Mouse (Mus musculus) liver, adult 2 months (tissue): Measurements from ENCODE around the gene Zfp217. TPM values are rescaled to one million over a fixed set of nuclear protein-coding genes. Genes with fewer than 3 reads are reported as not detected.

Experiments
- DNase-seq: peaks from one replicate; pipeline ENCODE4 v3.0.0-alpha.2; 2011; ENCODE audit warnings: low read depth, low spot score; ENCODE audit errors: extremely low read depth
- H3K27ac ChIP-seq: fragments of 200-500 bp; replicated peaks from 2 replicates; pipeline ENCODE4 v1.5.1; 2012; ENCODE audit warnings: low read depth, mild to moderate bottlenecking, control low read depth, inconsistent platforms, low read length; ENCODE audit not compliant: insufficient read depth
- H3K27me3 ChIP-seq: fragments of 200-500 bp; 2 replicates; pipeline ENCODE4 v1.6.1; 2012; ENCODE audit warnings: mild to moderate bottlenecking, moderate library complexity, low read length, inconsistent platforms; ENCODE audit not compliant: control insufficient read depth, insufficient read depth
- H3K36me3 ChIP-seq: fragments of 200-500 bp; 2 replicates; pipeline ENCODE4 v1.6.1; 2012; ENCODE audit warnings: low read length, inconsistent platforms; ENCODE audit not compliant: control insufficient read depth, insufficient read depth
- H3K4me1 ChIP-seq: fragments of 200-500 bp; 2 replicates; pipeline ENCODE4 v1.6.1; 2011; ENCODE audit warnings: low read length; ENCODE audit not compliant: control insufficient read depth, insufficient read depth
- H3K4me3 ChIP-seq: fragments of 200-500 bp; 2 replicates; pipeline ENCODE4 v1.5.1; 2011; ENCODE audit warnings: low read depth, mild to moderate bottlenecking, control low read depth, low read length, moderate library complexity; ENCODE audit not compliant: insufficient read depth
- H3K79me2 ChIP-seq: fragments of 200-500 bp; 2 replicates; pipeline ENCODE4 v1.6.1; 2012; ENCODE audit warnings: inconsistent platforms, mild to moderate bottlenecking, low read length, moderate library complexity; ENCODE audit not compliant: control insufficient read depth, insufficient read depth
- H3K9ac ChIP-seq: fragments of 200-500 bp; 2 replicates; pipeline ENCODE4 v1.6.1; 2012; ENCODE audit warnings: low read depth, mild to moderate bottlenecking, control low read depth, inconsistent platforms, low read length
- CTCF ChIP-seq: fragments of 200-500 bp; IDR thresholded peaks from 2 replicates; pipeline ENCODE4 v1.5.1; 2011; ENCODE audit warnings: low read depth, low read length, control low read depth
- POLR2A ChIP-seq: fragments of 200-500 bp; IDR thresholded peaks from 2 replicates; pipeline ENCODE4 v1.6.1; 2011; ENCODE audit warnings: low read length, control low read depth; ENCODE audit not compliant: insufficient read depth; ENCODE audit errors: extremely low read depth
- WGBS: fragments of 180-500 bp; shearing (Covaris S2); methylation state at CpG from one replicate; pipeline ENCODE4 v1.1.7; 2018; 5-methylcytosine and 5-hydroxymethylcytosine counted together
- polyA plus RNA-seq: library from polyadenylated mRNA; depleted of rRNA; stranded (reverse); fragments of >200 nt; gene quantifications from 2 replicates; pipeline ENCODE4 v1.2.3, GENCODE M21; 2012
- total RNA-seq: library from RNA; depleted of rRNA; stranded (reverse); fragments of >200 nt; gene quantifications from 2 replicates; pipeline ENCODE4 v1.2.3, GENCODE M21; 2014

Zfp217 gene
- total and polyA plus RNA-seq, 2 experiments, result 2.9 to 4.2 TPM

GRCm38 (mm10) chr2:170134026-170134690 lies 13.7 kb downstream of the Zfp217 start:
- WGBS, result 25% methylated on average over 12 of the region's 12 CpGs
- TF ChIP-seq CTCF (no peak), POLR2A (no peak)
- no peak for DNase-seq
- H3K4me1 ChIP-seq, result peaks cover 8% of the 10 kb centered on the region
- peak overlapping the region; percentile 46 for H3K9ac ChIP-seq
- H3K79me2 ChIP-seq, result peaks cover 6% of the 10 kb centered on the region; the same call in 1 of the 2 replicates
- H3K36me3 ChIP-seq, result no peaks in the 10 kb centered on the region
- no peaks in the 10 kb centered on the region for H3K27me3 ChIP-seq
- peak overlapping the region; percentile 39; the same call in 1 of the 2 replicates for H3K27ac ChIP-seq
- H3K4me3 ChIP-seq, result no peak overlapping the region; the same call in 1 of the 2 replicates

GRCm38 (mm10) chr2:170133093-170133731 lies 14.7 kb downstream of the Zfp217 start:
- Histone ChIP-seq H3K4me1 (peaks cover 11% of the 10 kb centered on the region), H3K36me3 (no peaks in the 10 kb centered on the region), H3K4me3 (peak overlapping the region; percentile 60), H3K79me2 (peaks cover 12% of the 10 kb centered on the region; the same call in 1 of the 2 replicates), H3K27ac (peak overlapping the region; percentile 92), H3K27me3 (no peaks in the 10 kb centered on the region), H3K9ac (peak overlapping the region; percentile 73)
- WGBS, result under 1% methylated on average over 28 of the region's 28 CpGs
- peak; percentile 91 for DNase-seq
- no peak for TF ChIP-seq CTCF
- no peak for TF ChIP-seq POLR2A

- Histone ChIP-seq H3K36me3 (no peaks in the 10 kb centered on the region), H3K79me2 (peaks cover 15% of the 10 kb centered on the region; the same call in 1 of the 2 replicates), H3K4me3 (peak overlapping the region; percentile 36; the same call in 1 of the 2 replicates), H3K4me1 (peaks cover 12% of the 10 kb centered on the region), H3K27me3 (no peaks in the 10 kb centered on the region), H3K9ac (peak overlapping the region; percentile 73), H3K27ac (peak overlapping the region; percentile 92)
- DNase-seq, result peak; percentile 91
- 0% methylated on average over 3 of the region's 3 CpGs for WGBS
- TF ChIP-seq CTCF (no peak), POLR2A (no peak)
Observed at GRCm38 (mm10) chr2:170132716-170133092, 15.2 kb downstream of the Zfp217 start.

GRCm38 (mm10) chr2:170131981-170132460 lies 15.9 kb downstream of the Zfp217 start:
- WGBS, result under 1% methylated on average over 10 of the region's 10 CpGs
- DNase-seq, result no peak
- H3K4me1 ChIP-seq, result peaks cover 19% of the 10 kb centered on the region
- no peak overlapping the region; the same call in 1 of the 2 replicates for H3K9ac ChIP-seq
- H3K27me3 ChIP-seq, result no peaks in the 10 kb centered on the region
- TF ChIP-seq CTCF, result no peak
- TF ChIP-seq POLR2A, result no peak
- H3K79me2 ChIP-seq, result peaks cover 22% of the 10 kb centered on the region; the same call in 1 of the 2 replicates
- H3K4me3 ChIP-seq, result peak overlapping the region; percentile 99; the same call in 1 of the 2 replicates
- H3K36me3 ChIP-seq, result no peaks in the 10 kb centered on the region
- H3K27ac ChIP-seq, result peak overlapping the region; percentile 53

GRCm38 (mm10) chr2:170130780-170131645 lies 16.9 kb downstream of the Zfp217 start:
- TF ChIP-seq CTCF (no peak), POLR2A (peak; percentile 36; the same call in 1 of the 2 replicates)
- peak overlapping the region; percentile 81 for H3K27ac ChIP-seq
- H3K36me3 ChIP-seq, result no peaks in the 10 kb centered on the region
- peaks cover 21% of the 10 kb centered on the region for H3K4me1 ChIP-seq
- WGBS, result under 1% methylated on average over 114 of the region's 122 CpGs
- no peaks in the 10 kb centered on the region for H3K27me3 ChIP-seq
- peak; percentile 58 for DNase-seq
- H3K4me3 ChIP-seq, result peak overlapping the region; percentile 99
- H3K79me2 ChIP-seq, result peaks cover 25% of the 10 kb centered on the region; the same call in 1 of the 2 replicates
- peak overlapping the region; percentile 99 for H3K9ac ChIP-seq
